Mouse (Mus musculus) thymus, postnatal 36 days (tissue): ENCODE results near the gene Gm20532.

ENCODE experiments used
- DNase-seq, 2 experiments: peaks; one replicate each; pipeline ENCODE4 v3.0.0; 2022; ENCODE audit warnings: mixed read lengths in 2 of 2

Gm20532 gene

DNA sequence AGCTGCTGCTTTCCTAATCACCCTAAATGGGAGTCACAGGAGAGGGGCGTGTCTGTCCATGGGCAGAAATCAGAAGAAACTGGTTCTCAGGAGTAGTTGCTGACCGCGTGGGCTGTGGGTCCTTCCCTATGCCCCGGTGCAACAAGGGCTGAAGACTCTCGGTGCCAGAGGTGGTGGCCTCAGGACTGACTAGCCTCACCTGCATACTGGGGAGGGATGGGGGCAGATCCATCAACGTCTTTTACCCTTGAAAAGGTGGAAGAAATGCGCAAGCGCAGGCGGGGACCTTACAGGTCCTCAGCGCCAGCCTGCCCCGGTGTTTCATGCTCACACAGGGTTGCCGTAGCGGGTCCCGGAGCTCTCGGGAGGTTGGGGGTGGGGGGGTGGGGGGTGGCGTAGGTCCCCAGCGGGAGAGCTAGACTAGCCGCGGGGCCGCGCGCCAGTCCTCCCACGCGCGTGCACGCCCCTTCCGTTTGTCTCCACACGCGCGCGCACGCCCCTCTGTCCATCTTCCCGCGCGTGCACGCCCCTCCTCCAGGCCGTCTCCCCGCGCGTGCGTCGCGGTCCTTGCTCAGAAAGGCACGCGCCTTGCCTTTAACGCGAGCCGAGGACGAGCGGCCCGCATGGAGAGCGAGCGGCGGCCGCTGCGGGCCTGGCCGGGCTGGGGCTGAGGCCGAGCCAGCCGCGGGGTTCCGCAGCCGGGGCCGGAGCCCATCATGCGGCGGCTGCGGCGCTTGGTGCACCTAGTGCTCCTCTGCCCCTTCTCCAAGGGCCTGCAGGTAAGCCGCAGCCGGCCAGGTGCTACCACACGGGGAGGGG, 41.7 kb downstream of the Gm20532 start, which contains the start of gene Fam69b:
Gene Fam69b (plus strand): TSS at position 537 of the 819 bp plus-strand sequence.
- DNase-seq = peak; percentile 73 to 82

- DNase-seq = no peak
Measured at GRCm38 (mm10) chr2:26628792-26629437, 42.5 kb downstream of the Gm20532 start.

GRCm38 (mm10) chr2:26632541-26633395, 46.3 kb downstream of the Gm20532 start:
- DNase-seq = no peak

- no peak for DNase-seq
Measured at GRCm38 (mm10) chr2:26633953-26634530, 47.6 kb downstream of the Gm20532 start.

- no peak for DNase-seq
Measured at GRCm38 (mm10) chr2:26634629-26635488, 48.4 kb downstream of the Gm20532 start.

GRCm38 (mm10) chr2:26635489-26636324, 49.3 kb downstream of the Gm20532 start:
- DNase-seq = no peak

GRCm38 (mm10) chr2:26636325-26636635, 49.8 kb downstream of the Gm20532 start:
- DNase-seq = no peak

DNA sequence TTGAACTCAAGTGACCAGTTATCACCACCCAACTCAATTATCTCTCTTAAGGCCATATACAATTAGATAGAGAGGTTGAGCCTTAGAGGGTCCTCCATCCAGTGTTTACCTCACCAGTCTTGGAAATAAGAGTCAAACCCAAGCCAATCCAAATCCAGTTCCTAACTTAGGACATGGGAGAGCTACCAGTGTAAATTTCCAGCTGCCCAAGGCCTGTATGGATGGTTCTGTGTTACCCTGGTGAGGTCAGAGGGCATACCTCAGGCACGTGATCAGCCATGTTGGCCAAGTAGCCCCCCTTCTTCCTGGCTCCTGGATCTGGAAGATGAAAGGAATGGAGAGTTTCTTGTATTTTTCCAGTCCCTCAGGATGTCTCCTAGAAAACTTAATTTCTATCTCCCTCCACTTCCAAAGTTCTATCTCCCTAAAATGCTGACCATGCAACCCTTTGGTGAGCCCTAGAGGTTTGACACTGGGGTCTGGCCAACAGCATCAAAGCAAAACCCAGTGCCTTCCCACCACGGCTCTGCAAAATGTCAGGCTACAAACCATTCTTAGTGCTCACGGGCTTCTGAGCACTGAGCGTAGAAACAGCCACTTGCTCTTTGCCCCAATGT, 51.0 kb downstream of the Gm20532 start:
- no peak for DNase-seq

DNA sequence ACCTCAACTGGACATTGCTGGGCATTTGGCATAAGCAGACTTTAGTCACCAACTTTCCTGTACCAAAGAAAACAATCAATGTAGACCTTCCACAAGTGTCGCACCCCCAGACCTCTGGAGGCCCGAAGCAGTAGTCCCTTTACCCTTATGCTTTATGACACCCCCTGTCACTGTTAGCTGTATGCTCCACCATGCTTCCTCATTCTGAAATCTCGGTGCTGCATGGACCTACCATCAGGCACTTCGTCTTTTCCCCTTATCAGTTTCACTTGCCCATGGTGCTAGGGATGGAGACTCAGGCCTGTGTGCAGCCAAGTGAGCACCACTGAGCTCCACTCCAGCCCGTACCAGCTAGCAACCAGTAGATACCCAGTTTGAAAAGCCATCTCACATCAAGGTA, 51.6 kb downstream of the Gm20532 start:
- no peak for DNase-seq

DNA sequence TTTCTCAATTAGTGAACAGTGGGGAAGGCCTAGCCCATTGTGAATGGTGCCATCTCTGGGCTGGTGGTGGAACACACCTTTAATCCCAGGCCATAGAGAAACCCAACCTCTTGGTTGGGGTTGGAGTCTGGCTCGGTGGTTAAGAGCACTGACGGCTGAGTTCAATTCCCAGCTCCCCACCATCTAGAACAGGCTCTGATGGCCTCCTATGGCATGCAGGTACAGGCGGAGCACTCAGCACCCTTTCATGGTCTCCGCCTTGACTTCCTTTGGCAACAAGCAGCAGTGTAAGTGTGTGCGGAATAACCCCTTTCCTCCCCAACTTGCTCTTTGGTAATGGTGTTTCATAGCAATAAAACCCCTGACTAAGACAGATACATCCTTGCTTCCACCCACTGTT, 52.1 kb downstream of the Gm20532 start:
- no peak for DNase-seq

DNA sequence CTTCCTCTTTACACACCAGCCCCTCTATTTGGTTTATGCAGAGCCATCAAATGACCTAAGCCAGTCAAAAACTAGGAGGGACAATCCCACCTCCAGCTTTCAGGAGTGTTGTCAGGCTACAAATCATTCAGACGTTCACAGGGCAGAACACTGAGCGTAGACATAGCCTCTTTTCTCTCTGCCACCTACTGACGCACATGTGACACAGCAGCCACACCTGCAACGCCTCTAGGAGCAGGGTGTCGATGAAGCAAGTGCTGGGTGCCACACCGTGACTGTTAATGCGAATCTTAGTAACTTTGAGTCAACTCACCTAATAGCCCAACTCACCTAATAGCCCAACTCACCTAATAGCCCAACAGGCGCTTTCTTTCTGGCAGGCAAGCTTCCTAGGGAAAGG, 52.6 kb downstream of the Gm20532 start:
- peak; percentile 67 to 76 for DNase-seq

- DNase-seq = peak; percentile 91 to 95
Measured at GRCm38 (mm10) chr2:26639838-26640830, 53.7 kb downstream of the Gm20532 start.

- DNase-seq = no peak
Measured at GRCm38 (mm10) chr2:26641006-26641647, 54.7 kb downstream of the Gm20532 start.

- peak; percentile 43 to 50 for DNase-seq
Measured at GRCm38 (mm10) chr2:26643942-26644341, 57.5 kb downstream of the Gm20532 start.

GRCm38 (mm10) chr2:26646643-26647293, 60.3 kb downstream of the Gm20532 start:
- DNase-seq = peak; percentile 76 to 79

DNA sequence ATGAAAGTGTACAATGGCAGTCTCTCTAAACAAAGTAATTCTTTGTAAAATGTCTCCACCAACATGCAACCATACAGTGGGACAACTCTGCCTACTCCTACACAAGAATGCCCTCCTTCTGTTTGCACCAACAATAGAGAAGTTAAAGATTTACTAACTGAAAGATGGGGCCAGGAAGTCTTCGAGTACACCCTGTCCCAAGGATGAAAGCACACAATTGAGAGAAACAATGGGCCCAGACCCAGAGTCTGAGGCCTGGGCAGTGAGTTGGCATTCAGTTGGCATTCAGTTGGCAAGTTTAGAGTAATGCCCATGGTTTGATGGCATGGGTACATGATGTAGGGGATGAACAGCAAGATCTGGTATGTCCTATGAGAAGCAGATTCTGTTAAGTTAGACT, 68.2 kb downstream of the Gm20532 start:
- DNase-seq = no peak

DNA sequence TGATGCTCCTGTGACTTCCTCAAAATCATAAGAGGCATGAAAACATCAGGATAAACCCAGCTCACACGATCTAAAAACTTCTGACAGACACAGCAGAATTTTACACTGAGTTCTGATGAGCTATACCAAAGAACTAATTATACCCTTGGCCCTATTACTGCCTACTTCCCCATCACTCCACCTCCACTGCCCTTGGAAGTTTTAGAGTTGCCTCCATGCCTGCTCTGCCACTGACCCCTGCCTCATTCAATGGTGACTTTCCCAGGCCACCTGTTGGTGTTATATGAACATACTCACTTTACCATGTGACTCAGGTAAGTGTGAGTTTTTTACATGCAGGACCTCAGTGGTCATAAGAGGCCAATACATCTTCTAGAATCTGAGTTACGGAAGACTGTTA, 71.0 kb downstream of the Gm20532 start:
- no peak for DNase-seq

GRCm38 (mm10) chr2:26661143-26661752, 74.8 kb downstream of the Gm20532 start:
- peak; percentile 42 to 54 for DNase-seq
